ENCODE assay signal across 11 mouse cellular contexts in the genomic region with DNA sequence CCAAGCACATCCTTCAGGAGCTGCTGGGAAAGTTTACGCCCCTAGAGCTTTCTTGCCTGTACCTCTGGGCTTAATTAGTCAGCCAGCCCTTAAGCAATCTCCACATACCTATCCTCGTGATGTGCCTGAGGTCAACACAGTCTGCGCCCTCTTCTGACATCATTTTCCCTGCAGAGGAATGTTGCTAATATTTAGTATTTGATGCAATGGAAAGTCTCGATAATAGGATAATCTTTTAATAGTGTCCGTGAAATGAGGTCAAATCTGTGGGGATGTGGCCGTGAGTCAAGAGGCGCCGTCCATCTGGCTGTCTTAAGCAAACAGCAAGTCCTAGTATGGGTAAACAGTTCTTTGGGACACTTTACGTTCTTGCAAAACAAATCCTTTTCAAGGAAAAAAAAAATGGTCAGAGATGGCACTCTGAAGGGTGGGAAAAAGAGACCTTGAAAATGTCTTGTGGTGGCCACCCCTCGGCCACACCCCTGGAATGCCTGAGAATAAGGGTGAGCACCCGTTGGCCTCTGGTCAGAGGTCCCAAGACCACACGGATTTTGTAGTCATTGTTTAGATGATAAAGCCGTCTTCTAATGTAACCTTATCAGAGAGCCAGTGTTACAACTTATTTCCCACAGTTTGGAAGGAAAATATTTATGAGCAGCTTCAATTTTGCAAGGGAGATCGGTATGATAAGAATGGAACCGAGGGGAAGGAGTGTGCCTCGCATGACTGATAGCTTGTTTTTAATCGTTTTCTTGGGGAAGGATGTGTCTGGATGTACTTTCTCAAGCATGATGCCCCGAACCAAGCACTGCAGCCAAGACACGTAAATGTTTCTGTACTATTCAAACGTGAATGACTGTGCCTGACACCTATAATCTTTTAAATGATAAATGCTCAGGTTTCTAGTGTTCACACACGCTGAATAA.
DNase-seq lines count a peak whose midpoint lies in the region; ATAC-seq and TF ChIP-seq lines count a peak whose summit lies in the region.
"Had no signal": no experiment of that assay in that cellular context is flagged by ENCODE, and none has a peak within 500 bp of the region (broad histone marks: within the 10 kb centered on the region; RNA-seq: fewer than 3 reads in every experiment).

No protein-coding gene starts in this region.

- H3K27ac ChIP-seq in midbrain, embryonic 11.5 days (ENCODE audit: low read depth, low read length) = no peak overlapping the region

- no peak overlapping the region for H3K4me3 ChIP-seq in lung, adult 2 months (replicated peaks; ENCODE audit: extremely low read depth, low read depth, low read length)
- no peak overlapping the region for H3K4me3 ChIP-seq in midbrain, embryonic 11.5 days (ENCODE audit: low read depth, low read length)

- TF ChIP-seq POLR2A in lung, adult 2 months (IDR thresholded peaks at IDR 0.05; ENCODE audit: borderline replicate concordance, extremely low read depth, low read depth, low read length) = no peak

- H3K36me3 ChIP-seq in midbrain, embryonic 11.5 days (ENCODE audit: control insufficient read depth, insufficient read depth, low read length) = no peaks in the 10 kb centered on the region

- H3K9ac ChIP-seq in midbrain, embryonic 11.5 days (ENCODE audit: low read length) = no peak overlapping the region

- H3K4me2 ChIP-seq in midbrain, embryonic 11.5 days = no peak overlapping the region

- WGBS in lung, adult 2 months = 29% methylated on average over 21 of the region's 21 CpGs
- 85% methylated on average over 21 of the region's 21 CpGs for WGBS in midbrain, embryonic 11.5 days

- H3K4me1 ChIP-seq in lung, adult 2 months (ENCODE audit: control insufficient read depth, insufficient read depth, low read length) = no peaks in the 10 kb centered on the region; the same call in 1 of the 2 replicates
- peaks cover 2% of the 10 kb centered on the region; the same call in 1 of the 2 replicates for H3K4me1 ChIP-seq in midbrain, embryonic 11.5 days (ENCODE audit: control insufficient read depth, insufficient read depth, low read length)

- DNase-seq in gastrocnemius, adult 18-20 months (ENCODE audit: low spot score) = peak; percentile 75
- DNase-seq in gastrocnemius, postnatal 4 days (ENCODE audit: low spot score in 2 of 2) = no peak
- DNase-seq in urinary bladder, adult 18-20 months (ENCODE audit: low spot score in 2 of 2) = peak; percentile 11 to 35
- DNase-seq in urinary bladder, adult 2 months (ENCODE audit: low spot score) = no peak
- DNase-seq in lung, adult 2 months = peak; percentile 20
- peak; percentile 9 for DNase-seq in yolk sac, embryonic 10.5 days (ENCODE audit: low spot score)
- DNase-seq in right cerebral cortex, postnatal 36 days (ENCODE audit: low spot score in 2 of 2) = no peak
- DNase-seq in midbrain, embryonic 11.5 days (ENCODE audit: low spot score, missing footprints) = no peak
- DNase-seq: liver had no signal

- ATAC-seq in midbrain, embryonic 11.5 days (ENCODE audit: low FRiP score) = no peak
- ATAC-seq: activated CD4-positive, CD25-positive, alpha-beta regulatory T cell, adult 4 months; inflammation-experienced regulatory T-cells, adult 6 months had no signal

- no peaks in the 10 kb centered on the region for H3K27me3 ChIP-seq in midbrain, embryonic 11.5 days (ENCODE audit: control insufficient read depth, insufficient read depth, low read length)

- TF ChIP-seq CTCF in lung, adult 2 months (IDR thresholded peaks at IDR 0.05; ENCODE audit: insufficient read depth, low read length) = no peak

- no peaks in the 10 kb centered on the region for H3K9me3 ChIP-seq in midbrain, embryonic 11.5 days (ENCODE audit: control insufficient read depth, low read length)

Comparison
In these comparisons a context has a peak if more than half of its experiments do, and no peak if none do; other contexts are left out.
1. DNase-seq: peak in gastrocnemius, adult 18-20 months (single experiment), urinary bladder, adult 18-20 months (2 of 2), lung, adult 2 months (single experiment) and yolk sac, embryonic 10.5 days (single experiment); none in gastrocnemius, postnatal 4 days (0 of 2), urinary bladder, adult 2 months (single experiment), right cerebral cortex, postnatal 36 days (0 of 2) and midbrain, embryonic 11.5 days (single experiment).